ENCODE assay signal across 23 mouse cellular contexts in genomic region chr17:27322891-27323509, GRCm38 (mm10).
DNase-seq lines count a peak whose midpoint lies in the region; ATAC-seq and TF ChIP-seq lines count a peak whose summit lies in the region.
"Had no signal": no experiment of that assay in that cellular context is flagged by ENCODE, and none has a peak within 500 bp of the region (broad histone marks: within the 10 kb centered on the region; RNA-seq: fewer than 3 reads in every experiment).

No protein-coding gene starts in this region.

- H3K79me2 ChIP-seq in CH12.LX (replicated peaks; ENCODE audit: control insufficient read depth, extremely low read depth, insufficient read depth, poor library complexity, severe bottlenecking): no peaks in the 10 kb centered on the region

- WGBS in thymus, adult 2 months: 1% methylated on average over 6 of the region's 6 CpGs

- TF ChIP-seq POLR2A in thymus, adult 2 months (IDR thresholded peaks at IDR 0.05; ENCODE audit: control insufficient read depth, extremely low read depth, insufficient read depth, low read length, poor library complexity): no peak
- no peak for TF ChIP-seq POLR2A in CH12.LX (IDR thresholded peaks at IDR 0.05; ENCODE audit: low read depth, low read length)

- TF ChIP-seq CTCF in thymus, adult 2 months (IDR thresholded peaks at IDR 0.05; ENCODE audit: borderline replicate concordance, control insufficient read depth, extremely low read depth, insufficient read depth, low read length, poor library complexity): no peak
- TF ChIP-seq CTCF in CH12.LX (conservative IDR thresholded peaks at IDR 0.05 in 1 of 2, IDR thresholded peaks at IDR 0.05 in 1 of 2; ENCODE audit: low read depth in 2 of 2, low read length in 2 of 2): no peak

- H3K4me3 ChIP-seq in thymus, adult 2 months (ENCODE audit: control insufficient read depth, insufficient read depth, low read length): no peak overlapping the region
- no peak overlapping the region for H3K4me3 ChIP-seq in CH12.LX (replicated peaks in 1 of 3; ENCODE audit: low read depth in 2 of 3, low read length in 2 of 3, poor library complexity in 1 of 3)
- H3K4me3 ChIP-seq: embryonic facial prominence, embryonic 12.5 days; heart, adult 2 months; heart, embryonic 13.5 days; left cerebral cortex, adult 2 months; liver, embryonic 13.5 days; midbrain, embryonic 13.5 days; neural tube, embryonic 13.5 days had no signal

- peaks cover 11% of the 10 kb centered on the region for H3K9me3 ChIP-seq in CH12.LX (replicated peaks; ENCODE audit: low read length)
- H3K9me3 ChIP-seq: embryonic facial prominence, embryonic 12.5 days; heart, embryonic 13.5 days; liver, embryonic 13.5 days; midbrain, embryonic 13.5 days; neural tube, embryonic 13.5 days had no signal

- DNase-seq in thymus, adult 2 months: peak; percentile 33
- no peak for DNase-seq in thymus, adult 18-20 months
- DNase-seq in CH12.LX (ENCODE audit: extremely low read depth): peak; percentile 5
- DNase-seq in thymus, postnatal 4 days: peak; percentile 36
- DNase-seq in testis, postnatal 14 days (ENCODE audit: low spot score): no peak
- DNase-seq in embryo, embryonic 10.5 days (ENCODE audit: low spot score): no peak
- DNase-seq: adrenal gland, adult 8-10 months; gastrocnemius, postnatal 36 days; heart, postnatal 14 days; lung, adult 2 months; lung, postnatal 14 days; right cerebral cortex, postnatal 4 days had no signal

- peaks cover 22% of the 10 kb centered on the region for H3K4me1 ChIP-seq in thymus, adult 2 months (replicated peaks; ENCODE audit: control insufficient read depth, insufficient read depth, low read length)
- peaks cover 0 to 6% of the 10 kb centered on the region in 2 experiments; a peak in 1 of 4 replicates for H3K4me1 ChIP-seq in CH12.LX (ENCODE audit: control insufficient read depth in 1 of 2, insufficient read depth in 2 of 2)
- H3K4me1 ChIP-seq: embryonic facial prominence, embryonic 12.5 days had no signal

- dilution Hi-C loops in CH12.LX (cut with MboI; ENCODE audit: extremely low pct_ligation_motif_present, extremely low pct_unique_long_range_greater_than_20kb, low sequenced_read_pairs): no loop called here

- no peak for TF ChIP-seq RAD21 in CH12.LX (IDR thresholded peaks at IDR 0.05; ENCODE audit: low read depth, low read length)

- no peak overlapping the region for H3K9ac ChIP-seq in CH12.LX (ENCODE audit: insufficient read depth, low read depth)
- H3K9ac ChIP-seq: embryonic facial prominence, embryonic 12.5 days; heart, embryonic 13.5 days; liver, embryonic 13.5 days; midbrain, embryonic 13.5 days; neural tube, embryonic 13.5 days had no signal

- no peak for TF ChIP-seq EP300 in CH12.LX (IDR thresholded peaks at IDR 0.05; ENCODE audit: low read length)

- no peaks in the 10 kb centered on the region for H3K36me3 ChIP-seq in thymus, adult 2 months (ENCODE audit: control insufficient read depth, insufficient read depth, low read length)
- H3K36me3 ChIP-seq in CH12.LX (replicated peaks in 1 of 2; ENCODE audit: control insufficient read depth in 1 of 2, insufficient read depth in 1 of 2, low read length in 1 of 2): no peaks in the 10 kb centered on the region
- H3K36me3 ChIP-seq: embryonic facial prominence, embryonic 12.5 days; heart, embryonic 13.5 days; liver, embryonic 13.5 days; midbrain, embryonic 13.5 days; neural tube, embryonic 13.5 days had no signal

- peak; percentile 69 for ATAC-seq in inflammation-experienced regulatory T-cells, adult 6 months
- no peak for ATAC-seq in megakaryocyte progenitor cell, adult 5-6 weeks (replicated peaks; ENCODE audit: poor library complexity)
- ATAC-seq: midbrain, embryonic 13.5 days; Patski had no signal

- no peak overlapping the region for H3K4me2 ChIP-seq in CH12.LX (ENCODE audit: insufficient read depth, low read depth, poor library complexity, severe bottlenecking)
- H3K4me2 ChIP-seq: embryonic facial prominence, embryonic 12.5 days; heart, embryonic 13.5 days; liver, embryonic 13.5 days; midbrain, embryonic 13.5 days; neural tube, embryonic 13.5 days had no signal

- no peak overlapping the region for H3K27ac ChIP-seq in thymus, adult 2 months (ENCODE audit: control insufficient read depth, insufficient read depth, low read length)
- no peak overlapping the region for H3K27ac ChIP-seq in CH12.LX (ENCODE audit: insufficient read depth, low read depth)
- H3K27ac ChIP-seq: embryonic facial prominence, embryonic 12.5 days; heart, adult 2 months; heart, embryonic 13.5 days; kidney, postnatal 0 days; left cerebral cortex, adult 2 months; liver, embryonic 13.5 days; midbrain, embryonic 13.5 days; neural tube, embryonic 13.5 days had no signal

- H3K27me3 ChIP-seq in thymus, adult 2 months (ENCODE audit: control insufficient read depth, insufficient read depth, low read length): no peaks in the 10 kb centered on the region
- peaks cover 80% of the 10 kb centered on the region for H3K27me3 ChIP-seq in CH12.LX (replicated peaks)

- in situ Hi-C loops in CH12.LX (cut with MboI; ENCODE audit: low pct_ligation_motif_present, low pct_unique_long_range_greater_than_20kb, low sequenced_read_pairs): loop anchor here (10.0 kb wide), 1 partner anchor 158 kb away; the partner anchor contains the start of gene Ip6k3

TF ChIP-seq in CH12.LX, 34 proteins besides CTCF, POLR2A, EP300 and RAD21:
- TF ChIP-seq ZKSCAN1 (IDR thresholded peaks at IDR 0.05; ENCODE audit: borderline replicate concordance, low read depth, low read length) (no peak), MAX (IDR thresholded peaks at IDR 0.05; ENCODE audit: low read length) (no peak)

Comparison
In these comparisons a context has a peak if more than half of its experiments do, and no peak if none do; other contexts are left out.
1. DNase-seq: peak in thymus, adult 2 months (single experiment), CH12.LX (single experiment) and thymus, postnatal 4 days (single experiment); none in thymus, adult 18-20 months (0 of 2), testis, postnatal 14 days (single experiment) and embryo, embryonic 10.5 days (single experiment).